Mouse (Mus musculus) ES-E14 (cell line): Measurements from ENCODE around the gene Rap1gap2.

ENCODE experiments used
- CHD2 ChIP-seq: IDR thresholded peaks from 2 replicates; pipeline ENCODE4 v1.6.1; 2014; ENCODE audit warnings: mild to moderate bottlenecking, low read depth, low read length, inconsistent platforms
- MAFK ChIP-seq: IDR thresholded peaks from 2 replicates; pipeline ENCODE4 v1.6.1; 2014; ENCODE audit warnings: mild to moderate bottlenecking, low read depth, low read length, inconsistent platforms; ENCODE audit not compliant: insufficient read depth
- ZC3H11A ChIP-seq: IDR thresholded peaks from 2 replicates; pipeline ENCODE4 v1.6.1; 2012; ENCODE audit warnings: low read depth, mild to moderate bottlenecking, inconsistent platforms, low read length, borderline replicate concordance
- ZNF384 ChIP-seq: IDR thresholded peaks from 2 replicates; pipeline ENCODE4 v1.6.1; 2012; ENCODE audit warnings: low read depth, low read length, inconsistent platforms

DNA sequence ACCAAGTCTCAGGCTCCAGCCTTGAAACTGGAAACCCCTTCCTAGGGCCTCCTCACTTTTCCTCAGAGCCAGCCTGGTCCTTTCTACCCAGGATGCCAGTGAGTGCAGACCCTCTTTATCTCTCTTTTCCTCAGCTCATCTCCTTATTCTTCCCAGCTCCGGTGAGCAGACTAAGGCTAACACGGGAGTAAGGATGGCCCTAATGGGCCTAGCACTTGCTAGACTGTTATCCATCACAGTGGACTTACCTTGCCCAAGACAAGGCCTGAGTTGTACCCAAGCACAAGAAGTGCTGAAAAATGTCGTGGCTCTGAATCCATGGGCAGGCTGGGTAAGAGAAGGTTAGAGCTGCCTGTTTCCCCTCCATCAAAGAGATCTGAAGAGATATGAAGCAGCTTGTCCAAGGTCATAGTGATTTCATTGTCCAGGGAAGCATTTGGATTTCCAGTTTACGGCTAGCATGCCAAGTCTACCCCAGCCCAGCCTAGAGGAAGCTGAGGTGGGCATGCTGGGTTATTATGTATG is 39.9 kb upstream of the Rap1gap2 start:
- TF ChIP-seq CHD2, result no peak
- TF ChIP-seq ZC3H11A, result no peak
- TF ChIP-seq MAFK, result no peak
- no peak for TF ChIP-seq ZNF384
